Mouse (Mus musculus): ENCODE measurements around the gene Reep3. TPM values are rescaled to one million over a fixed set of nuclear protein-coding genes. Genes with fewer than 3 reads are reported as not detected.

Gene Reep3
- polyA plus RNA-seq, 2 experiments: 35.0 to 41.3 TPM

- Histone ChIP-seq H3K27me3 (ENCODE audit: control insufficient read depth, insufficient read depth, low read length) (no peaks in the 10 kb centered on the region), H3K9ac (ENCODE audit: low read depth, low read length, severe bottlenecking) (no peak overlapping the region), H3K27ac (replicated peaks; ENCODE audit: low read depth, low read length) (no peak overlapping the region), H3K4me2 (replicated peaks; ENCODE audit: low read depth, low read length, severe bottlenecking) (no peak overlapping the region), H3K9me3 (ENCODE audit: control insufficient read depth, low read length) (no peaks in the 10 kb centered on the region), H3K36me3 (ENCODE audit: control insufficient read depth, insufficient read depth, low read length) (no peaks in the 10 kb centered on the region), H3K4me3 (replicated peaks; ENCODE audit: low read length) (no peak overlapping the region), H3K4me1 (ENCODE audit: control insufficient read depth, insufficient read depth, low read length) (peaks cover 28% of the 10 kb centered on the region)
- DNase-seq (ENCODE audit: low spot score) (no peak), ATAC-seq (ENCODE audit: low FRiP score, low read depth) (no peak)
- TF ChIP-seq POLR2A (IDR thresholded peaks at IDR 0.05; ENCODE audit: borderline replicate concordance, extremely low read depth, insufficient read depth, insufficient read length): no peak
- WGBS: 91% methylated on average over 5 of the region's 5 CpGs
Observed at GRCm38 (mm10) chr10:67000136-67000535, 96.6 kb downstream of the Reep3 start.

- TF ChIP-seq POLR2A (IDR thresholded peaks at IDR 0.05; ENCODE audit: borderline replicate concordance, extremely low read depth, insufficient read depth, insufficient read length): no peak
- WGBS: 93% methylated on average over 7 of the region's 7 CpGs
- Histone ChIP-seq H3K4me2 (replicated peaks; ENCODE audit: low read depth, low read length, severe bottlenecking) (no peak overlapping the region), H3K27ac (replicated peaks; ENCODE audit: low read depth, low read length) (no peak overlapping the region), H3K9me3 (ENCODE audit: control insufficient read depth, low read length) (no peaks in the 10 kb centered on the region), H3K27me3 (ENCODE audit: control insufficient read depth, insufficient read depth, low read length) (no peaks in the 10 kb centered on the region), H3K36me3 (ENCODE audit: control insufficient read depth, insufficient read depth, low read length) (no peaks in the 10 kb centered on the region), H3K9ac (ENCODE audit: low read depth, low read length, severe bottlenecking) (no peak overlapping the region), H3K4me3 (replicated peaks; ENCODE audit: low read length) (no peak overlapping the region), H3K4me1 (ENCODE audit: control insufficient read depth, insufficient read depth, low read length) (peaks cover 29% of the 10 kb centered on the region)
- DNase-seq (ENCODE audit: low spot score) (no peak), ATAC-seq (ENCODE audit: low FRiP score, low read depth) (no peak)
Observed at GRCm38 (mm10) chr10:66998770-66999169, 98.0 kb downstream of the Reep3 start.

- Histone ChIP-seq H3K4me3 (replicated peaks; ENCODE audit: low read length) (no peak overlapping the region), H3K27me3 (ENCODE audit: control insufficient read depth, insufficient read depth, low read length) (no peaks in the 10 kb centered on the region), H3K36me3 (ENCODE audit: control insufficient read depth, insufficient read depth, low read length) (no peaks in the 10 kb centered on the region), H3K9me3 (ENCODE audit: control insufficient read depth, low read length) (0 out of 2 replicates have a peak, but pooled peaks cover under 1% of the 10 kb centered on the region), H3K4me1 (ENCODE audit: control insufficient read depth, insufficient read depth, low read length) (peaks cover 11% of the 10 kb centered on the region), H3K4me2 (replicated peaks; ENCODE audit: low read depth, low read length, severe bottlenecking) (no peak overlapping the region), H3K27ac (replicated peaks; ENCODE audit: low read depth, low read length) (no peak overlapping the region; the same call in 1 of the 2 replicates), H3K9ac (ENCODE audit: low read depth, low read length, severe bottlenecking) (no peak overlapping the region)
- DNase-seq (ENCODE audit: low spot score) (no peak), ATAC-seq (ENCODE audit: low FRiP score, low read depth) (no peak)
- no peak for TF ChIP-seq POLR2A (IDR thresholded peaks at IDR 0.05; ENCODE audit: borderline replicate concordance, extremely low read depth, insufficient read depth, insufficient read length)
- WGBS: 56% methylated on average over 6 of the region's 6 CpGs
Observed at GRCm38 (mm10) chr10:66995181-66995580, 101.6 kb downstream of the Reep3 start.

GRCm38 (mm10) chr10:66994469-66994868, 102.3 kb downstream of the Reep3 start:
- Histone ChIP-seq H3K27me3 (ENCODE audit: control insufficient read depth, insufficient read depth, low read length) (no peaks in the 10 kb centered on the region), H3K4me2 (replicated peaks; ENCODE audit: low read depth, low read length, severe bottlenecking) (no peak overlapping the region), H3K36me3 (ENCODE audit: control insufficient read depth, insufficient read depth, low read length) (no peaks in the 10 kb centered on the region), H3K9ac (ENCODE audit: low read depth, low read length, severe bottlenecking) (no peak overlapping the region; the same call in 1 of the 2 replicates), H3K4me1 (ENCODE audit: control insufficient read depth, insufficient read depth, low read length) (peaks cover 11% of the 10 kb centered on the region), H3K9me3 (ENCODE audit: control insufficient read depth, low read length) (peaks cover 8% of the 10 kb centered on the region; the same call in 1 of the 2 replicates), H3K27ac (replicated peaks; ENCODE audit: low read depth, low read length) (peak overlapping the region; percentile 28; the same call in 1 of the 2 replicates), H3K4me3 (replicated peaks; ENCODE audit: low read length) (no peak overlapping the region)
- DNase-seq (ENCODE audit: low spot score) (peak; percentile 65), ATAC-seq (ENCODE audit: low FRiP score, low read depth) (peak; percentile 83)
- no peak for TF ChIP-seq POLR2A (IDR thresholded peaks at IDR 0.05; ENCODE audit: borderline replicate concordance, extremely low read depth, insufficient read depth, insufficient read length)
- WGBS: 35% methylated on average over 5 of the region's 5 CpGs

- Histone ChIP-seq H3K27ac (replicated peaks; ENCODE audit: low read depth, low read length) (no peak overlapping the region), H3K4me1 (ENCODE audit: control insufficient read depth, insufficient read depth, low read length) (peaks cover 11% of the 10 kb centered on the region), H3K9ac (ENCODE audit: low read depth, low read length, severe bottlenecking) (no peak overlapping the region), H3K36me3 (ENCODE audit: control insufficient read depth, insufficient read depth, low read length) (no peaks in the 10 kb centered on the region), H3K9me3 (ENCODE audit: control insufficient read depth, low read length) (peaks cover 11% of the 10 kb centered on the region; the same call in 1 of the 2 replicates), H3K4me2 (replicated peaks; ENCODE audit: low read depth, low read length, severe bottlenecking) (no peak overlapping the region), H3K4me3 (replicated peaks; ENCODE audit: low read length) (no peak overlapping the region), H3K27me3 (ENCODE audit: control insufficient read depth, insufficient read depth, low read length) (no peaks in the 10 kb centered on the region)
- 60% methylated on average over 5 of the region's 5 CpGs for WGBS
- TF ChIP-seq POLR2A (IDR thresholded peaks at IDR 0.05; ENCODE audit: borderline replicate concordance, extremely low read depth, insufficient read depth, insufficient read length): no peak
- DNase-seq (ENCODE audit: low spot score): no peak
- ATAC-seq (ENCODE audit: low FRiP score, low read depth): no peak
Observed at GRCm38 (mm10) chr10:66992591-66992990, 104.2 kb downstream of the Reep3 start.

GRCm38 (mm10) chr10:66990506-66990905, 106.2 kb downstream of the Reep3 start:
- no peaks in the 10 kb centered on the region for H3K36me3 ChIP-seq (ENCODE audit: control insufficient read depth, insufficient read depth, low read length)
- no peaks in the 10 kb centered on the region for H3K27me3 ChIP-seq (ENCODE audit: control insufficient read depth, insufficient read depth, low read length)
- peaks cover 11% of the 10 kb centered on the region; the same call in 1 of the 2 replicates for H3K9me3 ChIP-seq (ENCODE audit: control insufficient read depth, low read length)
- DNase-seq (ENCODE audit: low spot score) (no peak), ATAC-seq (ENCODE audit: low FRiP score, low read depth) (no peak)
- no peak for TF ChIP-seq POLR2A (IDR thresholded peaks at IDR 0.05; ENCODE audit: borderline replicate concordance, extremely low read depth, insufficient read depth, insufficient read length)
- H3K4me3 ChIP-seq (replicated peaks; ENCODE audit: low read length): no peak overlapping the region
- peaks cover 11% of the 10 kb centered on the region for H3K4me1 ChIP-seq (ENCODE audit: control insufficient read depth, insufficient read depth, low read length)
- no peak overlapping the region for H3K9ac ChIP-seq (ENCODE audit: low read depth, low read length, severe bottlenecking)
- 60% methylated on average over 3 of the region's 3 CpGs for WGBS
- H3K27ac ChIP-seq (replicated peaks; ENCODE audit: low read depth, low read length): no peak overlapping the region
- no peak overlapping the region for H3K4me2 ChIP-seq (replicated peaks; ENCODE audit: low read depth, low read length, severe bottlenecking)

All from limb, embryonic 14.5 days (tissue).